Mouse (Mus musculus): ENCODE data around the gene Brd4. TPM values are rescaled to one million over a fixed set of nuclear protein-coding genes. Genes with fewer than 3 reads are reported as not detected.

Gene Brd4
- polyA plus RNA-seq, 1 experiment: 85.6 TPM

- TF ChIP-seq CTCF (IDR thresholded peaks at IDR 0.05; ENCODE audit: borderline replicate concordance, extremely low read depth, insufficient read depth, insufficient read length): no peak
- TF ChIP-seq POLR2A (IDR thresholded peaks at IDR 0.05; ENCODE audit: borderline replicate concordance, extremely low read depth, insufficient read depth, insufficient read length, poor library complexity, severe bottlenecking): no peak
- DNase-seq (ENCODE audit: low read depth): no peak
Measured at GRCm38 (mm10) chr17:32189850-32190249, 94.7 kb downstream of the Brd4 start.

- DNase-seq (ENCODE audit: low read depth): peak; percentile 59
- TF ChIP-seq CTCF (IDR thresholded peaks at IDR 0.05; ENCODE audit: borderline replicate concordance, extremely low read depth, insufficient read depth, insufficient read length): no peak
Measured at GRCm38 (mm10) chr17:32188863-32189636, 95.5 kb downstream of the Brd4 start, which contains the start of gene Ephx3. Gene Ephx3 (minus strand): TSS chr17:32189549.

- TF ChIP-seq POLR2A (IDR thresholded peaks at IDR 0.05; ENCODE audit: borderline replicate concordance, extremely low read depth, insufficient read depth, insufficient read length, poor library complexity, severe bottlenecking) (no peak), CTCF (IDR thresholded peaks at IDR 0.05; ENCODE audit: borderline replicate concordance, extremely low read depth, insufficient read depth, insufficient read length) (no peak)
Measured at GRCm38 (mm10) chr17:32183017-32183416, 101.5 kb downstream of the Brd4 start.

GRCm38 (mm10) chr17:32179621-32180491 lies 104.7 kb downstream of the Brd4 start:
- no peak for TF ChIP-seq CTCF (IDR thresholded peaks at IDR 0.05; ENCODE audit: borderline replicate concordance, extremely low read depth, insufficient read depth, insufficient read length)
- TF ChIP-seq POLR2A (IDR thresholded peaks at IDR 0.05; ENCODE audit: borderline replicate concordance, extremely low read depth, insufficient read depth, insufficient read length, poor library complexity, severe bottlenecking): no peak
- peak; percentile 86 for DNase-seq (ENCODE audit: low read depth)

More at GRCm38 (mm10) chr17:32183017-32183416, 101.5 kb downstream of the Brd4 start:
- DNase-seq (ENCODE audit: low read depth): peak; percentile 48

- DNase-seq (ENCODE audit: low read depth): no peak
- no peak for TF ChIP-seq POLR2A (IDR thresholded peaks at IDR 0.05; ENCODE audit: borderline replicate concordance, extremely low read depth, insufficient read depth, insufficient read length, poor library complexity, severe bottlenecking)
- no peak for TF ChIP-seq CTCF (IDR thresholded peaks at IDR 0.05; ENCODE audit: borderline replicate concordance, extremely low read depth, insufficient read depth, insufficient read length)
Measured at GRCm38 (mm10) chr17:32176919-32177318, 107.6 kb downstream of the Brd4 start.

GRCm38 (mm10) chr17:32173166-32173565 lies 111.4 kb downstream of the Brd4 start:
- no peak for TF ChIP-seq POLR2A (IDR thresholded peaks at IDR 0.05; ENCODE audit: borderline replicate concordance, extremely low read depth, insufficient read depth, insufficient read length, poor library complexity, severe bottlenecking)
- no peak for TF ChIP-seq CTCF (IDR thresholded peaks at IDR 0.05; ENCODE audit: borderline replicate concordance, extremely low read depth, insufficient read depth, insufficient read length)
- DNase-seq (ENCODE audit: low read depth): no peak

GRCm38 (mm10) chr17:32172485-32172884 lies 112.0 kb downstream of the Brd4 start:
- TF ChIP-seq CTCF (IDR thresholded peaks at IDR 0.05; ENCODE audit: borderline replicate concordance, extremely low read depth, insufficient read depth, insufficient read length): no peak
- no peak for TF ChIP-seq POLR2A (IDR thresholded peaks at IDR 0.05; ENCODE audit: borderline replicate concordance, extremely low read depth, insufficient read depth, insufficient read length, poor library complexity, severe bottlenecking)
- DNase-seq (ENCODE audit: low read depth): no peak

GRCm38 (mm10) chr17:32169518-32170225 lies 114.8 kb downstream of the Brd4 start:
- TF ChIP-seq CTCF (IDR thresholded peaks at IDR 0.05; ENCODE audit: borderline replicate concordance, extremely low read depth, insufficient read depth, insufficient read length) (no peak), POLR2A (IDR thresholded peaks at IDR 0.05; ENCODE audit: borderline replicate concordance, extremely low read depth, insufficient read depth, insufficient read length, poor library complexity, severe bottlenecking) (no peak)
- no peak for DNase-seq (ENCODE audit: low read depth)

- peak; percentile 81 for DNase-seq (ENCODE audit: low read depth)
- TF ChIP-seq CTCF (IDR thresholded peaks at IDR 0.05; ENCODE audit: borderline replicate concordance, extremely low read depth, insufficient read depth, insufficient read length) (no peak), POLR2A (IDR thresholded peaks at IDR 0.05; ENCODE audit: borderline replicate concordance, extremely low read depth, insufficient read depth, insufficient read length, poor library complexity, severe bottlenecking) (peak; percentile 51; the same call in 1 of the 2 replicates)
Measured at GRCm38 (mm10) chr17:32166687-32167086, 117.8 kb downstream of the Brd4 start, which contains the start of gene Notch3. Gene Notch3 (minus strand): TSS chr17:32166852.

GRCm38 (mm10) chr17:32165803-32166595 lies 118.5 kb downstream of the Brd4 start:
- peak; percentile 96 for DNase-seq (ENCODE audit: low read depth)
- TF ChIP-seq POLR2A (IDR thresholded peaks at IDR 0.05; ENCODE audit: borderline replicate concordance, extremely low read depth, insufficient read depth, insufficient read length, poor library complexity, severe bottlenecking) (peak; percentile 27; the same call in 1 of the 2 replicates), CTCF (IDR thresholded peaks at IDR 0.05; ENCODE audit: borderline replicate concordance, extremely low read depth, insufficient read depth, insufficient read length) (no peak)

Data from brain, embryonic 14.5 days (tissue).